Comparison of ENCODE assay signal across 25 mouse cellular contexts in the genomic region with DNA sequence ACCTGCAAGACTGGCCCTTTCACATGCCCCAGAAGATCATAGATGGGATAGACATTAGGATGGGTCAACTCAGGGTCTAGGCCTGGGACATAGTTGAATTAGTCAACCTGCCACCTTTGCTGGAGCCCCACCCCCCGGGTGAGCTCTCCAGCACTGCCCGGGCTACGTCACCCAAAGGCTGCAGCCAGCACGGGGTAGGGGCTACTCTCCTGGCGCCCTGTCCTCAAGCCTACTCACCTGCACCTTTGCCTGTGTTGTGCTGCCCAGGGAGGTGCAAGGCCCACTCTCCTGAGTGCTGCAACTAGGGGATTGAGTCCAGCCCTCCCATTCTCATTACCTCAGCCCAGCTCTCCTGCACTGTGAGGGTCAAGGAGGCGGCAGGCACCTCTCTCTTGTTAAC.
A peak's percentile ranks its signal among the peaks of the same experiment; 100 is the strongest.
DNase-seq lines count a peak whose midpoint lies in the region; ATAC-seq lines count a peak whose summit lies in the region.
"Had no signal": no experiment of that assay in that cellular context is flagged by ENCODE, and none has a peak within 500 bp of the region (broad histone marks: within the 10 kb centered on the region; RNA-seq: fewer than 3 reads in every experiment).

No protein-coding gene starts in this region.

- H3K4me3 ChIP-seq in embryonic facial prominence, embryonic 11.5 days (ENCODE audit: low read depth, low read length): no peak overlapping the region
- no peak overlapping the region for H3K4me3 ChIP-seq in embryonic facial prominence, embryonic 10.5 days
- no peak overlapping the region for H3K4me3 ChIP-seq in lung, embryonic 15.5 days
- H3K4me3 ChIP-seq in embryonic facial prominence, embryonic 15.5 days (replicated peaks): no peak overlapping the region
- H3K4me3 ChIP-seq: embryonic facial prominence, embryonic 12.5 days; erythroblast, embryonic 14.5 days; forebrain, embryonic 10.5 days; forebrain, embryonic 12.5 days had no signal

- no peak for DNase-seq in embryonic facial prominence, embryonic 11.5 days (ENCODE audit: low spot score)
- no peak for DNase-seq in embryonic facial prominence, embryonic 10.5 days (ENCODE audit: low spot score)
- no peak for DNase-seq in lung, postnatal 14 days
- DNase-seq: adrenal gland, adult 8-10 months; adrenal gland, postnatal 14 days; adrenal gland, postnatal 36 days; B cell, adult 2 months; cerebellum, adult 11-12 months; cerebellum, adult 2 months; cerebellum, adult 9-10 months; cerebellum, postnatal 10 days; cerebellum, postnatal 25 days had no signal

- 88% methylated on average over 6 of the region's 6 CpGs for WGBS in embryonic facial prominence, embryonic 11.5 days
- WGBS in embryonic facial prominence, embryonic 10.5 days: 89% methylated on average over 6 of the region's 6 CpGs
- 87% methylated on average over 6 of the region's 6 CpGs for WGBS in lung, embryonic 15.5 days
- WGBS in embryonic facial prominence, embryonic 15.5 days: 89% methylated on average over 6 of the region's 6 CpGs

- H3K27me3 ChIP-seq in embryonic facial prominence, embryonic 11.5 days (ENCODE audit: control insufficient read depth, insufficient read depth, low read length): no peaks in the 10 kb centered on the region
- H3K27me3 ChIP-seq in embryonic facial prominence, embryonic 10.5 days (replicated peaks; ENCODE audit: low read depth, poor library complexity, severe bottlenecking): no peaks in the 10 kb centered on the region
- H3K27me3 ChIP-seq in lung, embryonic 15.5 days: no peaks in the 10 kb centered on the region
- H3K27me3 ChIP-seq in embryonic facial prominence, embryonic 15.5 days: no peaks in the 10 kb centered on the region
- H3K27me3 ChIP-seq: CH12.LX; embryonic facial prominence, embryonic 12.5 days; forebrain, embryonic 12.5 days; Patski had no signal

- no peak overlapping the region for H3K4me2 ChIP-seq in embryonic facial prominence, embryonic 11.5 days (ENCODE audit: low read depth, low read length)
- no peak overlapping the region for H3K4me2 ChIP-seq in lung, embryonic 15.5 days
- H3K4me2 ChIP-seq in embryonic facial prominence, embryonic 15.5 days (replicated peaks): no peak overlapping the region
- H3K4me2 ChIP-seq: embryonic facial prominence, embryonic 12.5 days; forebrain, embryonic 12.5 days had no signal

- H3K27ac ChIP-seq in embryonic facial prominence, embryonic 11.5 days (replicated peaks; ENCODE audit: low read depth, low read length): no peak overlapping the region
- no peak overlapping the region for H3K27ac ChIP-seq in embryonic facial prominence, embryonic 10.5 days (replicated peaks)
- H3K27ac ChIP-seq in lung, embryonic 15.5 days: no peak overlapping the region
- H3K27ac ChIP-seq in embryonic facial prominence, embryonic 15.5 days (replicated peaks): no peak overlapping the region
- H3K27ac ChIP-seq: embryonic facial prominence, embryonic 12.5 days; forebrain, embryonic 10.5 days; forebrain, embryonic 12.5 days had no signal

- H3K36me3 ChIP-seq in embryonic facial prominence, embryonic 11.5 days (replicated peaks; ENCODE audit: control insufficient read depth, insufficient read depth, low read depth, low read length): no peaks in the 10 kb centered on the region
- no peaks in the 10 kb centered on the region for H3K36me3 ChIP-seq in embryonic facial prominence, embryonic 10.5 days (replicated peaks)
- H3K36me3 ChIP-seq in lung, embryonic 15.5 days: no peaks in the 10 kb centered on the region
- no peaks in the 10 kb centered on the region for H3K36me3 ChIP-seq in embryonic facial prominence, embryonic 15.5 days
- H3K36me3 ChIP-seq: embryonic facial prominence, embryonic 12.5 days; forebrain, embryonic 10.5 days; forebrain, embryonic 12.5 days; G1E had no signal

- no peak overlapping the region for H3K9ac ChIP-seq in embryonic facial prominence, embryonic 11.5 days (replicated peaks; ENCODE audit: low read length)
- no peak overlapping the region for H3K9ac ChIP-seq in lung, embryonic 15.5 days
- H3K9ac ChIP-seq in embryonic facial prominence, embryonic 15.5 days: no peak overlapping the region
- H3K9ac ChIP-seq: embryonic facial prominence, embryonic 12.5 days; forebrain, embryonic 12.5 days had no signal

- H3K4me1 ChIP-seq in embryonic facial prominence, embryonic 11.5 days (ENCODE audit: control insufficient read depth, insufficient read depth, low read length): no peaks in the 10 kb centered on the region
- no peaks in the 10 kb centered on the region for H3K4me1 ChIP-seq in embryonic facial prominence, embryonic 10.5 days
- no peaks in the 10 kb centered on the region for H3K4me1 ChIP-seq in lung, embryonic 15.5 days
- no peaks in the 10 kb centered on the region for H3K4me1 ChIP-seq in embryonic facial prominence, embryonic 15.5 days
- H3K4me1 ChIP-seq: embryonic facial prominence, embryonic 12.5 days; forebrain, embryonic 10.5 days; forebrain, embryonic 12.5 days had no signal

- H3K9me3 ChIP-seq in embryonic facial prominence, embryonic 11.5 days (replicated peaks; ENCODE audit: control insufficient read depth, low read length): no peaks in the 10 kb centered on the region
- H3K9me3 ChIP-seq in embryonic facial prominence, embryonic 10.5 days: no peaks in the 10 kb centered on the region
- no peaks in the 10 kb centered on the region for H3K9me3 ChIP-seq in lung, embryonic 15.5 days
- H3K9me3 ChIP-seq in embryonic facial prominence, embryonic 15.5 days (replicated peaks): no peaks in the 10 kb centered on the region
- H3K9me3 ChIP-seq: embryonic facial prominence, embryonic 12.5 days; forebrain, embryonic 10.5 days; forebrain, embryonic 12.5 days; G1E had no signal

- 0 out of 2 replicates have a peak, but pooled peaks have one; percentile 18 for ATAC-seq in embryonic facial prominence, embryonic 11.5 days (replicated peaks; ENCODE audit: insufficient number of reproducible peaks, low FRiP score, low TSS enrichment, low read depth)
- ATAC-seq in lung, embryonic 15.5 days (ENCODE audit: borderline replicate concordance, extremely low read depth, low FRiP score, low TSS enrichment): peak; percentile 55; the same call in 1 of the 2 replicates
- ATAC-seq in embryonic facial prominence, embryonic 15.5 days (ENCODE audit: insufficient number of reproducible peaks, low FRiP score, low TSS enrichment, low read depth): peak; percentile 43; the same call in 1 of the 2 replicates
- ATAC-seq: activated CD4-positive, CD25-positive, alpha-beta regulatory T cell, adult 4 months; CD4-positive, CD25-positive, alpha-beta regulatory T cell, adult 4 months; forebrain, embryonic 14.5 days; forebrain, embryonic 16.5 days; Patski had no signal
